Mouse (Mus musculus): ENCODE data around the gene Cdkal1. TPM values are rescaled to one million over a fixed set of nuclear protein-coding genes. Genes with fewer than 3 reads are reported as not detected.
A peak's percentile ranks its signal among the peaks of the same experiment; 100 is the strongest.

Gene Cdkal1
- polyA plus RNA-seq, 1 experiment from 2014 or later = 29.9 TPM

DNA sequence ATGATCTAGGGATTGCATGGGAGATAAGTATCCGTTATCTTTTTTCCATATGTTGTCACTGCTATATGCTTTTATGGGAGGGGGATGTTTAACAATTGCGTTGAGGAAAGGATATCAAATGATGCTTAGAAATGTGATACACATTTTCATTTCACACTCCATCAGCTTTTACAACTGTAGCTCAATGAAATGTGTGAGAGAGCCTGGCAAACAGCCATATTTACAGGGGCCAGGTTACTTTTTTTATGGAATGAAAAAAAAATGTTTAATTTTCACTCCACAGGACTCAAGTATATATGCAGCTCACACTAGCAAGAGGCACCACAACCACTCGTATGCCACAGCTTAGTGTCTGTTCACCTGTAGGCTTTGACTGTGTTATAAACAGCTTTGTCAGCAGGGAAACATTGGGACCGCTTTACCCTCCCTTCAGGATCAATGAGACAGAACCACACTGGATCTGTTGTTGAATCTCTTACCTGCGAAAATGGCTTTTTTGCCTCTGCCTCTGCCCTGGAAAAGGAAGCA, 501.5 kb downstream of the Cdkal1 start:
- Histone ChIP-seq H3K4me1 (no peaks in the 10 kb centered on the region), H3K27ac (no peak overlapping the region)

DNA sequence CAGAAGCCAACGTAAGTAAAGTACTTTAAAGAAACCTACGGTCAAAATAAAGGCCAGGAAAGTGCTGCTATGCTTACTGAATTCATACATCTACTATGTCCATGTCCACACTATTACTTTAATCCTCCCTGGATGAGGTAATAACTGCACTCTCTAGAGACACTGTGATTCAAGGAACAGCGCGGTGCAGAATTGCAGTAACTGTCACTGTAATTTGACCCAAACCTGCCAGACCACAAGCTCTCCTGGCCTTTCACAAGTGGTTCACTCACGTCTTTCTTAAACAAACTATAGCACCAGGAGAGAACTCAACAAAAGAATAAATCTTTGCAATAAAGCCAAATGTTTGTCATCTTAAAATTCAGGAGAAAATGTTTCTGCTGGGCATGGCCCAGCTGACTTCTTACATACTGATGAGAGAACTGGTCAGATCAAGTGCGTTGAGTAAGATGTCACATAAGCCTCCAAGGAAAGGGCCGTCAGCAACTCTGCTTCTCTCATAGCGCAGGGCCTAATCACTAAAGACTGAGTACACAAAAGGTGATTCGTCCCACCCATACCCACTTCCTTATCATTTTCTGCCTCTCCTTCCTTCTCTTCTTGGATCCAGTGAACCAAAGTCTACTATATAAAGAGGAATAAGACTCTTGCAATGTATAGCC, 504.3 kb downstream of the Cdkal1 start:
- H3K4me2 ChIP-seq = no peak overlapping the region
- no peaks in the 10 kb centered on the region for H3K9me3 ChIP-seq
- H3K9ac ChIP-seq = no peak overlapping the region
- 0 out of 2 replicates have a peak overlapping the region, but pooled peaks have one; percentile 4 for H3K27ac ChIP-seq
- peaks cover 6% of the 10 kb centered on the region; the same call in 1 of the 2 replicates for H3K36me3 ChIP-seq
- no peaks in the 10 kb centered on the region for H3K4me1 ChIP-seq
- WGBS = 58% methylated on average over 9 of the region's 9 CpGs
- no peaks in the 10 kb centered on the region for H3K27me3 ChIP-seq (replicated peaks)
- peak; percentile 22; the same call in 1 of the 2 replicates for ATAC-seq (ENCODE audit: insufficient read depth, low FRiP score, low read depth)
- no peak overlapping the region for H3K4me3 ChIP-seq (replicated peaks)

More for the DNA sequence above, 501.5 kb downstream of the Cdkal1 start:
- Histone ChIP-seq H3K27me3 (replicated peaks) (no peaks in the 10 kb centered on the region), H3K9ac (no peak overlapping the region), H3K4me3 (replicated peaks) (no peak overlapping the region), H3K9me3 (no peaks in the 10 kb centered on the region), H3K4me2 (no peak overlapping the region), H3K36me3 (no peaks in the 10 kb centered on the region)
- 71% methylated on average over 5 of the region's 5 CpGs for WGBS
- ATAC-seq (ENCODE audit: insufficient read depth, low FRiP score, low read depth) = no peak

DNA sequence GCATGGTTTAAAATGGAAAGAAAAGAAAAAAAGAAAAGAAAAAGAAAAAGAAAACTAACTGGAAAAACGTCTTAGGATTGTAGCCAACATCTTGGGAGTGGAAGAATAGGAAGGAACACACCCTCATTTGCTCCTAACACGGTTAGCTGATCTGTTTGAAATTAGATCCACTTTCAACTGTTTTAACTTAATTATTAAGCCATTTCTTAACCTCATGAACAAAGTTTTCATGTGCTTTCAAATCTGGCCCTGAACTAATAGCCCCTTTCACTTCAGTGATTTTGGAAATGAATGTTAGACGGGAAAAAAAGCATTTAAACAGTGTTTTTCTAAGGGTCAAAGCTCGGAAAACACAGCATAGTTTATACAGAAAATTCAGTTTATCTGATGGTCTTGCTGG, 505.5 kb downstream of the Cdkal1 start:
- no peak overlapping the region for H3K27ac ChIP-seq
- H3K4me2 ChIP-seq = no peak overlapping the region
- 65% methylated on average over 4 of the region's 4 CpGs for WGBS
- H3K4me1 ChIP-seq = no peaks in the 10 kb centered on the region
- ATAC-seq (ENCODE audit: insufficient read depth, low FRiP score, low read depth) = no peak
- no peak overlapping the region for H3K4me3 ChIP-seq (replicated peaks)
- peaks cover 6% of the 10 kb centered on the region; the same call in 1 of the 2 replicates for H3K36me3 ChIP-seq
- no peak overlapping the region for H3K9ac ChIP-seq
- H3K27me3 ChIP-seq (replicated peaks) = no peaks in the 10 kb centered on the region
- H3K9me3 ChIP-seq = no peaks in the 10 kb centered on the region

DNA sequence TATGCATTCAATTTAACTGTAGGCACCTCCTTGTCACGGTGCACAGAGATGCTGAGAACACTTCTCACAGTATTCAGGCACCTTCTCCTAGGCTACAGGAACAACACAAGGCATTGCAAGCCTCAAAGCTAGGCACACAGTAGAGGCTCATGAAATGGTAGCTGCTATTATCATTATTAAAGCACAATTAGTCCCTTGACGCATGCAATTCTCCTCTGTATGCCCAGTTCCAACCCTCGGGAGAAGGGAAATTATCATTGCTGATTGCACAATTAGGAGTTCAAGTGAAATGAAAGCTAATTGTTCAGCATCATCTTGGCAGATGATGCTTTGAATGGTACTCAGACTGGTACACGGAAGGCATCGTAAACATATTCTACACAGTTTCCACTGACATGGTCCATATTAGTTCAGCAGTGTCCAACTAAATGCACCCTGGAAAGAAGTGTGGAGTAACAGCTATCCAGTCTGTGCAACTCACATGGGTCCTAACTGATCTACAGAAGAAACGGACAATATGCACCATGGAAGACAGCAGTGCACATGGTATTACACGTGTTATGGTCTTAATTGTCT, 506.0 kb downstream of the Cdkal1 start:
- no peak for ATAC-seq (ENCODE audit: insufficient read depth, low FRiP score, low read depth)
- WGBS = 88% methylated on average over 7 of the region's 7 CpGs

DNA sequence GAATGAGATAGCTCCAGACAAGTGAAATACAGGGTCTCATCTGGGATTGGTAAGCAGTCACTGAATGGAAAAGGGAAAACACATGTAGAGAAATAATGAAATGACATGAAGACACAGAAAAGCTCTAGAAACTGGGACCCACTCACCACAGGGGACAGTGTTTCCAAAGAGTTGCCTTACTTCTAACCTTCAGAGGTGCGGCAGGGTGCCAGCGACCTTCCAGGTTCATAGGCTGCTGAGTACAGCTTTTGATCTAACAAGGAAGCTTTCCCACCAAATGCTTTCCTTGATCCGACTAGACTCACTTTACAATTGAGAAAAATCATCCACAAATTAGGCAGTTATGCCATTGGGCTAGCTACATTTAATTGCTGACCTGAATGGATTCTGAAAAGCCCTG, 507.1 kb downstream of the Cdkal1 start:
- 91% methylated on average over 3 of the region's 3 CpGs for WGBS
- H3K9ac ChIP-seq = no peak overlapping the region
- H3K4me2 ChIP-seq = no peak overlapping the region
- H3K4me3 ChIP-seq (replicated peaks) = no peak overlapping the region
- ATAC-seq (ENCODE audit: insufficient read depth, low FRiP score, low read depth) = no peak
- peaks cover 6% of the 10 kb centered on the region; the same call in 1 of the 2 replicates for H3K36me3 ChIP-seq
- H3K9me3 ChIP-seq = no peaks in the 10 kb centered on the region
- no peaks in the 10 kb centered on the region for H3K4me1 ChIP-seq
- no peaks in the 10 kb centered on the region for H3K27me3 ChIP-seq (replicated peaks)
- H3K27ac ChIP-seq = no peak overlapping the region

More for the DNA sequence above, 506.0 kb downstream of the Cdkal1 start:
- H3K9ac ChIP-seq = no peak overlapping the region
- H3K4me1 ChIP-seq = no peaks in the 10 kb centered on the region
- peaks cover 6% of the 10 kb centered on the region; the same call in 1 of the 2 replicates for H3K36me3 ChIP-seq
- H3K27me3 ChIP-seq (replicated peaks) = no peaks in the 10 kb centered on the region
- H3K4me3 ChIP-seq (replicated peaks) = no peak overlapping the region
- H3K27ac ChIP-seq = no peak overlapping the region
- no peaks in the 10 kb centered on the region for H3K9me3 ChIP-seq
- H3K4me2 ChIP-seq = no peak overlapping the region

DNA sequence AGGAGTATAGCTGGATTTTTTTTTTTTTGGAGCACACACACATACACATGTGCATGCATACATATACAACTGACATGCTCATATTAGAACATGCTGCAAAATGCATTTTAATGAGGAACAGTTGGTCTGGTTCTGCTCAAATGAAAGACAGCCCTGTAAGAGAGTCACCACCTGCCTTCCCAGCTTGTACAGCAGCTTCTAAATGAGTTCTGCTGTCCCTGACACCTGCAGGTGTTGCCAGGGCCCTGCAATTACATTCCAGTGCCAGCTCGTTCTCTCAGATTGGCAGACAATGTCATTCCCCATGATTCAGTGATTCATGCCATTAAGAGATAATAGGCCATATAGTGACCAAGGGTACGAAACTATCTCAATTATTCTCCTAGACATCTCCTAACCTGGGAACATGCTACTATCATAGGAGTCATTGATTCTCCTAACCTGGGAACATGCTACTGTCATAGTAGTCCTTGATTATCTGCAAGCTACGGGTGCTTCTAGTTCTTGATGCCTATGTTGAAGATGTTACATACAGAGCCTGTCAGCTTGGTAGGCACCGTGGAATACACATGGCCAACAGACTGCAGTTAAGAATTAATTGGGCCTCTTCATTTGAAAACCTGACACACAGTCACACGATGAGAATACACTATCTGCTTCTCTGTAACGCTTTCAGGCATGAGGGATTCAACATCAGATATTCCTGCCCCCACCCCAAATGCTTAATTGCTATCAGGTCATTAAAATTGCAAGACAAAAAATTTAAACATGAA, 522.6 kb downstream of the Cdkal1 start:
- no peak for ATAC-seq (ENCODE audit: insufficient read depth, low FRiP score, low read depth)
- 86% methylated on average over 6 of the region's 6 CpGs for WGBS
- Histone ChIP-seq H3K9ac (no peak overlapping the region), H3K9me3 (no peaks in the 10 kb centered on the region), H3K4me3 (replicated peaks) (no peak overlapping the region), H3K36me3 (no peaks in the 10 kb centered on the region), H3K27me3 (replicated peaks) (no peaks in the 10 kb centered on the region), H3K4me2 (no peak overlapping the region), H3K4me1 (no peaks in the 10 kb centered on the region), H3K27ac (no peak overlapping the region)

DNA sequence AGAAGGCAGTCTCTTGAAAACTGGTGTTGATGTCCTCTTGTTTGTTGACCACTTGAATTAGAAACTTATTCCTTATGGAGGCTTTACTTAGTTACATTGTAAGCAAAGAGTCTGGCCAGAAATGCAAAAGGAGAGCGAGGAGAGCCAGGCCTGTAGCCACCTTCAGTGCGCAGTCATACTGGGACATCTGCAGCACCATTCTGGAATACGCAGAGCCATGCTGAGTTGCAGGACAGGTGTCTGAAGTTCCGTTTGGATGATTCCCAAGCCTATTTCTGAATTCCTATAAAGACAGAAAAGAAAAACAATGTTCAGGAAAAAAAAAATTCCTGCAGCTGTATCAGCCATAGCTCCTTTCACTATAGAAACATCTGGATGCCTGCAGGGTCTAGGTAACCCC, 529.5 kb downstream of the Cdkal1 start:
- Histone ChIP-seq H3K9me3 (no peaks in the 10 kb centered on the region), H3K9ac (no peak overlapping the region), H3K36me3 (no peaks in the 10 kb centered on the region), H3K4me1 (no peaks in the 10 kb centered on the region), H3K27ac (no peak overlapping the region), H3K4me3 (replicated peaks) (no peak overlapping the region), H3K4me2 (no peak overlapping the region), H3K27me3 (replicated peaks) (no peaks in the 10 kb centered on the region)
- 73% methylated on average over 4 of the region's 4 CpGs for WGBS
- no peak for ATAC-seq (ENCODE audit: insufficient read depth, low FRiP score, low read depth)

DNA sequence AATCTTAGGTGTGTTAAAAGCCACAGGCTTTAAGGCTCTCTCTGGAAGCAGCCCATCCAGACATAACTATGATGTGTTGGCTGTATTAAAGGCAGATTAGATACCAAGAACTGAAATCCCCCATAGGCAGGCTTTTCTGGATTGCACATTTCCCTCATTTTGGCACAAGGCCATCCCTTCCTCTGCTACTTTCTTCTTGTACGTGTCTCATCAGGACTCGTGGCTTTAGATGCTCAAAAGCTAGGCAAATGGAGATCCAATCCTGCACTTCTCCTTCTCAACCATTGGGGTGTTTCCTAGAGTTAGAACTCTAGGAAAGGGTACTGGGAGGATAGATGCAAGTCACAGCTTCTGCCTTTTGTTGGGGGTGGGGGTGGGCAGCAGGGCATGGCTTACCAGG, 535.1 kb downstream of the Cdkal1 start:
- H3K27ac ChIP-seq = no peak overlapping the region
- no peak overlapping the region for H3K4me2 ChIP-seq
- H3K9ac ChIP-seq = no peak overlapping the region
- H3K4me1 ChIP-seq = no peaks in the 10 kb centered on the region
- 46% methylated on average over 2 of the region's 2 CpGs for WGBS
- H3K27me3 ChIP-seq (replicated peaks) = no peaks in the 10 kb centered on the region
- H3K9me3 ChIP-seq = no peaks in the 10 kb centered on the region
- no peak overlapping the region for H3K4me3 ChIP-seq (replicated peaks)
- H3K36me3 ChIP-seq = no peaks in the 10 kb centered on the region
- ATAC-seq (ENCODE audit: insufficient read depth, low FRiP score, low read depth) = no peak

DNA sequence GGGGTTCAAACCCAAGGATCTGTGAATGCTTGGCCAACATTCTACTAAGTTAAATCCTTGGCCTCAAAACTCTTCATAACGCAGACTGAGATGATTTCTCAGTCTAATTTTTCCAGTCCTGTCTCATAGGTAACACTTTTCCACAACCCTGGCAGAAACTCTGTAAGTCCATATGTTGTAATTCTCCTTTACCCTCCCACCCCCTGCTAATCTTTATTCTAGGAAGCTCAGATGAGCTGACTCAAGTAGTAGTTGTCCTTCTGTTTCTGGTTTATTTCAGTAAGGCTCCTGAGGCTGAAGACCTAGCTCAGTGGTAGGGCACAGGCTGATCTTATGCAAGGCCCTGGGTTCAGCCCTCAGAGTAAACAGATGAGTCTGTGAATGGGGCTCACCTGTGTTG, 537.8 kb downstream of the Cdkal1 start:
- no peaks in the 10 kb centered on the region for H3K4me1 ChIP-seq
- H3K36me3 ChIP-seq = no peaks in the 10 kb centered on the region
- ATAC-seq (ENCODE audit: insufficient read depth, low FRiP score, low read depth) = no peak
- no peak overlapping the region for H3K4me3 ChIP-seq (replicated peaks)
- WGBS = 90% methylated on average over 1 of the region's 1 CpGs
- H3K9ac ChIP-seq = no peak overlapping the region
- H3K27me3 ChIP-seq (replicated peaks) = no peaks in the 10 kb centered on the region
- no peaks in the 10 kb centered on the region for H3K9me3 ChIP-seq
- no peak overlapping the region for H3K4me2 ChIP-seq
- no peak overlapping the region for H3K27ac ChIP-seq

DNA sequence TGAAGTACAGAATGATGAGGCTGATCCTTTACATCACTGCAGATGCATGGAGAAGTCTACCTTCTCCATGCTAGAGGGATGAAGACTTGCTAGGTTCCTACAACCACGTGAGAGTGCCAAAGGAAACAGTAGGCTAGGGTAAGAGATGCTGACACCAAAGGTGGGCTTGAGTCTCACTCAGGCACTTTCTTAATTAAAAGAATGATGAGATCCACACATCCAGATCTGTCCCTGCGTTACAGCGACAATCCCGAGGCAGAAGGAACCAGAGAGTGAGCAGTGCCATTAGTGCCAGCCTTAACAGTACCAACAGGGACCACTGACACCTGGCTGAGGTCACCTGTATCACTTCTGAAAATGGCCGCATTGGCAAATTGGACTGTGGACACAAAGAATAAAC, 539.2 kb downstream of the Cdkal1 start:
- no peaks in the 10 kb centered on the region for H3K27me3 ChIP-seq (replicated peaks)
- H3K27ac ChIP-seq = no peak overlapping the region
- WGBS = 88% methylated on average over 5 of the region's 5 CpGs
- H3K4me2 ChIP-seq = no peak overlapping the region
- H3K9me3 ChIP-seq = no peaks in the 10 kb centered on the region
- ATAC-seq (ENCODE audit: insufficient read depth, low FRiP score, low read depth) = no peak
- H3K4me1 ChIP-seq = no peaks in the 10 kb centered on the region
- no peak overlapping the region for H3K9ac ChIP-seq
- no peaks in the 10 kb centered on the region for H3K36me3 ChIP-seq
- H3K4me3 ChIP-seq (replicated peaks) = no peak overlapping the region

DNA sequence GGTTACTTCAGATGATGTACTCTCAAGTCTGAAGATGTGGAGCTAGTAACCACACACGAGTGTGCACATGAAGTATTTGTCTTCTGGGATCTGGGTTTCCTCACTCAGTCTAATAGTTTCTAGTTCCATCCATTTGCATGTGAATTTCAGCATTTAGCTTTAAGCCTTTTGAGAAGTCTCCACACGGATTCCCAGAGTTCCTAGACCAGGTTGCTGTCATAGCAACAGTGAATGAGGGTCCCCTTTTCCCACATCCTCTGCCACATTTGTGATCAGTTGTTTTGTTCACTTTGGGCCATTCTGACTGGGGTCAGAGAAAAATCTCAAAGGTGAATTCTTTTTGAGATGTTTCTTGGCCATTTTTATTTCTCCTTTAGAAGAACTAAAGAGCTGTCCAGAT, 543.4 kb downstream of the Cdkal1 start:
- Histone ChIP-seq H3K4me2 (no peak overlapping the region), H3K9ac (no peak overlapping the region), H3K27me3 (replicated peaks) (no peaks in the 10 kb centered on the region), H3K27ac (no peak overlapping the region), H3K36me3 (no peaks in the 10 kb centered on the region), H3K9me3 (no peaks in the 10 kb centered on the region), H3K4me1 (no peaks in the 10 kb centered on the region), H3K4me3 (replicated peaks) (no peak overlapping the region)
- 67% methylated on average over 2 of the region's 2 CpGs for WGBS
- no peak for ATAC-seq (ENCODE audit: insufficient read depth, low FRiP score, low read depth)

DNA sequence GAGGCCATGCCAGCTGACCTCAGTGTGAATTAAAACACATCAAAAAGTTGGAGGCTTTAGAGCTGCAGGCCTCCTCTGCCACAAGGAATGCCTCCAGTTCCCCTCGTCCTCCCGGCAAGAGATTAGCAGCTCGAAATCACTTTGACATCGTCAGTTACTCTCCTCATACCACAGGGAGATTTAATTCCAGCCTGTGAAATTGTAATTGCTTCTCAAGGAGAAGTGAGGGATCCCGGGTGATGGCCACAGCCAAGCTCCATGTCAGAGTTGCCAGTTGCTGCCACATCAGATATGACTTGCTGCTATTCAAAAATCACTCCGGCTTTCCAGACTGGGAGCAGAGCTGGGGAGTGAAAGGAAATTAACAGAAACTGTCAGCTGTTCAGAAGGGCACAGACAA, 548.1 kb downstream of the Cdkal1 start:
- Histone ChIP-seq H3K4me3 (replicated peaks) (no peak overlapping the region), H3K9me3 (no peaks in the 10 kb centered on the region), H3K4me1 (no peaks in the 10 kb centered on the region), H3K27ac (no peak overlapping the region), H3K27me3 (replicated peaks) (no peaks in the 10 kb centered on the region), H3K36me3 (no peaks in the 10 kb centered on the region), H3K9ac (no peak overlapping the region), H3K4me2 (no peak overlapping the region)
- WGBS = 48% methylated on average over 6 of the region's 6 CpGs
- no peak for ATAC-seq (ENCODE audit: insufficient read depth, low FRiP score, low read depth)

All from stomach, embryonic 15.5 days (tissue).